Mouse (Mus musculus) megakaryocyte, embryonic 14.5 days (primary cell): Measurements from ENCODE around the gene Ubl3.

Experiments used
- FLI1 ChIP-seq: IDR thresholded peaks from 2 replicates; pipeline ENCODE4 v1.6.1; 2012; ENCODE audit warnings: low read length, inconsistent platforms, mixed read lengths
- GATA1 ChIP-seq: IDR thresholded peaks from 3 replicates; pipeline ENCODE4 v1.6.1; 2012; ENCODE audit warnings: mixed read lengths, low read length, inconsistent platforms, borderline replicate concordance

DNA sequence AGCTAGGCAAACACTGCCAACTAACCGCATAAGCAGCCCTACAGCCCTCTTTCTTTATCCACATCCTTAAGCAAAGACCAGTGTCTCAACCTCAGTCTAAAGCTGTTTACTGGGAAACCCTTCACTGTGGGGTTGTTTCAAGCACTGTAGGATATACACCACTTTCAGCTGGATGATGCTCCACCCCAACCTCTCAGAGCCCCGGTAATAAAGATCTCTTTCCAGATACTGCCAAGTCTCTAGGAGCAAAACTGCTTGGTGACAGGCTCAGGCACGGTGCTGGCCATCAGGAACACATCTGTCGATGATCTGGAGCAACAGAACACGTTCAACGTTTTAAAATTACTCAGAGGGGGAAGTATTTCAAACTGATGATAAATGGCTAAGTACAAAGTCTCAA, 25.0 kb downstream of the Ubl3 start:
- TF ChIP-seq GATA1 (no peak), FLI1 (no peak)
